Mouse (Mus musculus) CH12.LX (cell line): Measurements from ENCODE around the gene B9d2. TPM values are rescaled to one million over a fixed set of nuclear protein-coding genes. Genes with fewer than 3 reads are reported as not detected.

ENCODE experiments used
- DNase-seq: peaks from one replicate; pipeline ENCODE4 v3.0.0-alpha.2; 2013; ENCODE audit errors: extremely low read depth
- H3K27ac ChIP-seq: 2 replicates; pipeline ENCODE4 v1.5.1; 2012; ENCODE audit warnings: low read depth, mild to moderate bottlenecking, control low read depth, moderate library complexity; ENCODE audit not compliant: insufficient read depth
- H3K27me3 ChIP-seq: replicated peaks from 2 replicates; pipeline ENCODE3; 2012; ENCODE audit warnings: inconsistent platforms
- H3K36me3 ChIP-seq, 2 experiments: replicated peaks in 1 of 2; 2 replicates each; pipeline versions ENCODE3 to v1.6.1; 2012; ENCODE audit warnings: inconsistent platforms in 1 of 2, low read length in 1 of 2, mild to moderate bottlenecking in 1 of 2, mixed read lengths in 1 of 2, moderate library complexity in 1 of 2; ENCODE audit not compliant: control insufficient read depth in 1 of 2, insufficient read depth in 1 of 2
- H3K4me1 ChIP-seq, 2 experiments: 2 replicates each; pipeline ENCODE4 v1.6.1; 2012; ENCODE audit warnings: inconsistent platforms in 1 of 2, moderate library complexity in 1 of 2; ENCODE audit not compliant: insufficient read depth in 2 of 2, control insufficient read depth in 1 of 2
- H3K4me2 ChIP-seq: 2 replicates; pipeline ENCODE4 v1.6.1; 2012; ENCODE audit warnings: low read depth, mild to moderate bottlenecking, control low read depth; ENCODE audit not compliant: poor library complexity, insufficient read depth, severe bottlenecking
- H3K4me3 ChIP-seq, 3 experiments: fragments of 150-350 bp in 1 of 3; sonication (generic) in 1 of 3; replicated peaks in 1 of 3; 2 replicates each; pipeline versions ENCODE3 to v1.5.1; 2011 to 2012; ENCODE audit warnings: low read depth in 2 of 3, low read length in 2 of 3, mild to moderate bottlenecking in 2 of 3, moderate library complexity in 2 of 3, control low read depth in 1 of 3, improper control_type of control experiment in 1 of 3, inconsistent platforms in 1 of 3, mixed read lengths in 1 of 3; ENCODE audit not compliant: poor library complexity in 1 of 3
- H3K79me2 ChIP-seq: replicated peaks from 2 replicates; pipeline ENCODE4 v1.6.1; 2012; ENCODE audit warnings: mild to moderate bottlenecking, moderate library complexity; ENCODE audit not compliant: control insufficient read depth, poor library complexity, insufficient read depth, severe bottlenecking; ENCODE audit errors: extremely low read depth
- H3K9ac ChIP-seq: 2 replicates; pipeline ENCODE4 v1.6.1; 2012; ENCODE audit warnings: low read depth, mild to moderate bottlenecking, control low read depth, moderate library complexity; ENCODE audit not compliant: insufficient read depth
- H3K9me3 ChIP-seq: replicated peaks from 2 replicates; pipeline ENCODE3; 2012; ENCODE audit warnings: low read length, inconsistent platforms, mixed read lengths
- CHD1 ChIP-seq: IDR thresholded peaks from 2 replicates; pipeline ENCODE4 v1.6.1; 2012; ENCODE audit warnings: low read depth, low read length, improper control_type of control experiment, inconsistent platforms
- CHD2 ChIP-seq: IDR thresholded peaks from 2 replicates; pipeline ENCODE4 v1.6.1; 2011; ENCODE audit warnings: low read length, improper control_type of control experiment
- EP300 ChIP-seq: IDR thresholded peaks from 2 replicates; pipeline ENCODE4 v1.6.1; 2011; ENCODE audit warnings: low read length, improper control_type of control experiment
- ETS1 ChIP-seq: conservative IDR thresholded peaks from 2 replicates; pipeline ENCODE4 v1.6.1; 2012; ENCODE audit warnings: low read depth, mild to moderate bottlenecking, inconsistent platforms, low read length, improper control_type of control experiment, moderate library complexity
- HCFC1 ChIP-seq: IDR thresholded peaks from 2 replicates; pipeline ENCODE4 v1.6.1; 2012; ENCODE audit warnings: low read depth, mild to moderate bottlenecking, inconsistent platforms, low read length, improper control_type of control experiment
- IRF4 ChIP-seq: IDR thresholded peaks from 2 replicates; pipeline ENCODE4 v1.6.1; 2014; ENCODE audit warnings: low read depth, mild to moderate bottlenecking, inconsistent platforms, low read length, improper control_type of control experiment
- JUN ChIP-seq: IDR thresholded peaks from 2 replicates; pipeline ENCODE4 v1.6.1; 2011; ENCODE audit warnings: low read depth, mild to moderate bottlenecking, low read length, improper control_type of control experiment, moderate library complexity; ENCODE audit not compliant: insufficient read depth
- JUND ChIP-seq: conservative IDR thresholded peaks from 2 replicates; pipeline ENCODE4 v1.6.1; 2011; ENCODE audit warnings: low read depth, low read length, improper control_type of control experiment
- KAT2A ChIP-seq: IDR thresholded peaks from 2 replicates; pipeline ENCODE4 v1.6.1; 2012; ENCODE audit warnings: low read length, improper control_type of control experiment, inconsistent platforms; ENCODE audit not compliant: insufficient replicate concordance
- MEF2A ChIP-seq: IDR thresholded peaks from 2 replicates; pipeline ENCODE4 v1.6.1; 2014; ENCODE audit warnings: low read depth, mild to moderate bottlenecking, inconsistent platforms, low read length, improper control_type of control experiment, borderline replicate concordance
- MYC ChIP-seq: IDR thresholded peaks from 2 replicates; pipeline ENCODE4 v1.6.1; 2011; ENCODE audit warnings: low read depth, mild to moderate bottlenecking, improper control_type of control experiment, low read length
- NRF1 ChIP-seq: IDR thresholded peaks from 2 replicates; pipeline ENCODE4 v1.6.1; 2014; ENCODE audit warnings: low read depth, mild to moderate bottlenecking, inconsistent platforms, low read length, improper control_type of control experiment, moderate library complexity
- PAX5 ChIP-seq: IDR thresholded peaks from 2 replicates; pipeline ENCODE4 v1.6.1; 2012; ENCODE audit warnings: low read length, inconsistent platforms, mixed read lengths
- POLR2AphosphoS2 ChIP-seq: IDR thresholded peaks from 2 replicates; pipeline ENCODE4 v1.6.1; 2011; ENCODE audit warnings: low read depth, low read length, improper control_type of control experiment
- RAD21 ChIP-seq: IDR thresholded peaks from 2 replicates; pipeline ENCODE4 v1.6.1; 2011; ENCODE audit warnings: low read depth, mild to moderate bottlenecking, low read length, improper control_type of control experiment, moderate library complexity
- RCOR1 ChIP-seq: conservative IDR thresholded peaks from 2 replicates; pipeline ENCODE4 v1.6.1; 2012; ENCODE audit warnings: low read depth, mild to moderate bottlenecking, inconsistent platforms, low read length, improper control_type of control experiment
- SIN3A ChIP-seq: IDR thresholded peaks from 2 replicates; pipeline ENCODE4 v1.6.1; 2012; ENCODE audit warnings: low read length, improper control_type of control experiment, inconsistent platforms
- SMC3 ChIP-seq: IDR thresholded peaks from 2 replicates; pipeline ENCODE4 v1.6.1; 2011; ENCODE audit warnings: low read depth, low read length, improper control_type of control experiment
- TBP ChIP-seq: conservative IDR thresholded peaks from 2 replicates; pipeline ENCODE4 v1.6.1; 2011; ENCODE audit warnings: low read depth, low read length, improper control_type of control experiment
- TCF12 ChIP-seq: IDR thresholded peaks from 2 replicates; pipeline ENCODE4 v1.6.1; 2014; ENCODE audit warnings: low read depth, mild to moderate bottlenecking, inconsistent platforms, low read length, improper control_type of control experiment
- USF1 ChIP-seq: IDR thresholded peaks from 2 replicates; pipeline ENCODE4 v1.6.1; 2014; ENCODE audit warnings: low read depth, mild to moderate bottlenecking, inconsistent platforms, low read length, improper control_type of control experiment
- USF2 ChIP-seq: conservative IDR thresholded peaks from 2 replicates; pipeline ENCODE4 v1.6.1; 2011; ENCODE audit warnings: low read depth, low read length, improper control_type of control experiment
- ZKSCAN1 ChIP-seq: IDR thresholded peaks from 2 replicates; pipeline ENCODE4 v1.6.1; 2012; ENCODE audit warnings: low read depth, inconsistent platforms, low read length, improper control_type of control experiment, borderline replicate concordance
- ZMIZ1 ChIP-seq: IDR thresholded peaks from 2 replicates; pipeline ENCODE4 v1.6.1; 2012; ENCODE audit warnings: low read depth, mild to moderate bottlenecking, inconsistent platforms, low read length, improper control_type of control experiment
- dilution Hi-C: fragments of 300-500 bp; cut with MboI; formaldehyde crosslinking; loops from 2 replicates; pipeline ENCODE4 v1.14.3; 2020; ENCODE audit warnings: low sequenced_read_pairs; ENCODE audit not compliant: extremely low pct_unique_long_range_greater_than_20kb, extremely low pct_ligation_motif_present
- in situ Hi-C: fragments of 300-500 bp; cut with MboI; formaldehyde crosslinking; loops from 3 replicates; pipeline ENCODE4 v1.14.3; 2019; ENCODE audit warnings: low sequenced_read_pairs, low pct_ligation_motif_present, low pct_unique_long_range_greater_than_20kb, mixed read lengths
- polyA plus RNA-seq: library from polyadenylated mRNA; unstranded; fragments of >175 nt; gene quantifications from 2 replicates; pipeline ENCODE4 v1.2.1, GENCODE M21; 2012; ENCODE audit warnings: low read depth; ENCODE audit not compliant: insufficient read length
- total RNA-seq, 2 experiments: library from RNA; depleted of rRNA; stranded (reverse); fragments of 300-350 nt in 1 of 2; fragments of >200 nt in 1 of 2; gene quantifications; 2 replicates each; pipeline ENCODE4 v1.2.3; 2012 to 2014

Gene B9d2
- total and polyA plus RNA-seq, 3 experiments = 9.3 to 21.2 (median 15.8) TPM

DNA sequence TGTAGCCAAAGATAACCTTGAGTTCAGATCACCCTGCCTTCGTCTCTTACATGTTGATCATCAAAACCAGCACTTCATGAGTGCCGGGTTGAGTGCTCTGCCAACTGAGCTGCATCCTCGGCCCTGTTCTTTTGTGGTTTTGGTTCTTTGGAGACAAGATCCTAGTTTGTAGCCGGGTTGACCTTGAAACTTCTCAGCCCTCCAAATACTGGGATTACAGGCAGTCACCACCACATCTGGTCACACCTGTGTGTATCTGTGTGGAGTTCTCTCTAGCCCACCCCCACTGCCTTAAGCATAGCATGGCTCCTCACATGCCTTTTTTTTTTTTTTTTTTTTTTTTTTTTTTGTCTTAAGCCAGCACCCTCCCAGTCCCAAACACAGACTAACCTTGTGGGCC, 10.5 kb upstream of the B9d2 start:
- H3K9me3 ChIP-seq = peaks cover 3% of the 10 kb centered on the region
- peaks cover 44 to 69% of the 10 kb centered on the region in 2 experiments for H3K36me3 ChIP-seq
- H3K4me2 ChIP-seq = no peak overlapping the region
- no peak overlapping the region for H3K9ac ChIP-seq
- in situ Hi-C loops (no loop called here), dilution Hi-C loops (no loop called here)
- DNase-seq = no peak
- TF ChIP-seq ZKSCAN1 (no peak), TCF12 (no peak), ETS1 (no peak), USF1 (no peak), KAT2A (no peak), USF2 (no peak), SIN3A (no peak), CHD1 (no peak), JUND (no peak), TBP (no peak), HCFC1 (no peak), ZMIZ1 (no peak), JUN (no peak), NRF1 (no peak), MEF2A (no peak), MYC (no peak)
- no peaks in the 10 kb centered on the region for H3K79me2 ChIP-seq
- H3K4me1 ChIP-seq = peaks cover 0 to 3% of the 10 kb centered on the region in 2 experiments; a peak in 1 of 4 replicates
- H3K27me3 ChIP-seq = no peaks in the 10 kb centered on the region
- H3K4me3 ChIP-seq = no peak overlapping the region
- H3K27ac ChIP-seq = no peak overlapping the region

DNA sequence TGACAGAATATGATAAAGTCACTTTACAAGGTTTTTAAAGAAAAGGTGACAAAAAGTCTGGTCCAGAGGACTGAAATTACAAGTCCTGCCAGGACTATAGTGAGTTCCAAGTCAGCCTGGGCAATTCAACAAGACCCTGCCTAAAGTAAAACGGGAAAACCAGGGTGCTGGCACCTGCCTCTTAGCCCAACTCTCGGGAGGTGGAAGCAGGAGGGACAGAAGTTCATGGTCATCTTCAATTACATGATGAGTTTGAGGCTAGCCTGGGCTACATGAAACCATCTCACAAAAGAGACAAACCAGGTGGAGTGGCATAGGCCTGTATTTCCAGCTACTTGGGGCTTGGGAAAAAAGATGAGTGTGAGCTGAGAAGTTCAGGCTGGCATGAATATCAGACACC, 8.9 kb upstream of the B9d2 start:
- Histone ChIP-seq H3K4me1 (peaks cover 0 to 3% of the 10 kb centered on the region in 2 experiments; a peak in 1 of 4 replicates), H3K4me3 (no peak overlapping the region), H3K4me2 (no peak overlapping the region), H3K27me3 (no peaks in the 10 kb centered on the region), H3K79me2 (no peaks in the 10 kb centered on the region), H3K9ac (no peak overlapping the region), H3K36me3 (peaks cover 28 to 53% of the 10 kb centered on the region in 2 experiments), H3K9me3 (peaks cover 3% of the 10 kb centered on the region), H3K27ac (no peak overlapping the region)
- no peak for DNase-seq
- dilution Hi-C loops (no loop called here), in situ Hi-C loops (no loop called here)
- TF ChIP-seq MEF2A (no peak), HCFC1 (no peak), IRF4 (no peak), CHD2 (no peak), RAD21 (no peak), POLR2AphosphoS2 (no peak; the same call in 1 of the 2 replicates), PAX5 (no peak), SMC3 (no peak), EP300 (no peak), RCOR1 (no peak)
